Mouse (Mus musculus) lung, postnatal 36 days (tissue): ENCODE measurements at regions not wholly inside any gene's neighbourhood (a gene's known extent, or its start where the extent isn't known, plus 50 kb on each side); places are given as distances from the start of the nearest gene placed in this dataset.

Experiments
- DNase-seq: peaks from one replicate; pipeline ENCODE4 v3.0.0; 2022; ENCODE audit warnings: mixed read lengths

- DNase-seq: no peak
Measured at GRCm38 (mm10) chr1:193554731-193555130, 184.6 kb upstream of the Camk1g start.

- no peak for DNase-seq
Measured at GRCm38 (mm10) chr1:193552348-193552747, 182.2 kb upstream of the Camk1g start.

GRCm38 (mm10) chr1:193551340-193551739 lies 181.2 kb upstream of the Camk1g start:
- no peak for DNase-seq

GRCm38 (mm10) chr1:193550761-193551160 lies 180.7 kb upstream of the Camk1g start:
- DNase-seq: no peak

DNA sequence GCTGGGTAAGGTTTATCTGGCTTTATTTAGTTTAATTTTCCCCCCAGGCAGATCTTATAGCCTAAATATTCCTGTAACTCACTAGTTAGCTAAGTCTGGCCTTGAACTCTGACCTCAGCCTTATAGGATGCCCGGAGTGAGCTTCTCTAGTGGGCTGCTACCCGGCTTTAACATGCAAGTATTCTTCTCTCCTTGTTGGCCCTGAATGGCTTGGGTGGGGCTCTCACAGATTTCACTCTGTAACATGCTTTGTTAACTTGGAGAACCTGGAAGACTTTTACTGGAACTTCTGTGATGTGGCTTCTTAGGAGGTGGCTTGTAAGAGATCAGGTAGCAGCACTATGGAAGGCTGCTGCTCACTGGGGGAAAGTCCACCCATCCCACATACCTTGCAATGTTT lies 177.3 kb upstream of the Camk1g start:
- DNase-seq: no peak

DNA sequence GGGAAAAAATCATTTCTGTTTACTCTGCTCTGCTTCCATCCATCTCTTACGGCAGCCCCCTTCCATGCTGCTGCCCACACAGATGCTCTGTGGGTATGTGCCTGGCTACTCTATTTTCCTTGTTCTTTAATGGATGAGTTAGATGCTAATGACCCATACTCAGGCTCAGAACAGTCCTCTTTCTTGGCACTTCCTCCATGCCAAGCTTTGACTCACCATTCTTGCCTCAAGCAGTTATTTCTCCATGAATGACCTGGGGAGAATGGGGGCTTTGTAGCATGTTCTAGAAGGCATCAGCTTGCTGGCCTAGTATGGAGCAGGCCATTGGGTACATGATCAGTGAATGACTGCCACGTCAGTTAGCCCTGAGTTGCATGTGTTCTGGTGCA lies 175.9 kb upstream of the Camk1g start:
- DNase-seq: no peak

- DNase-seq: no peak
Measured at GRCm38 (mm10) chr1:193545406-193546043, 175.4 kb upstream of the Camk1g start.

DNA sequence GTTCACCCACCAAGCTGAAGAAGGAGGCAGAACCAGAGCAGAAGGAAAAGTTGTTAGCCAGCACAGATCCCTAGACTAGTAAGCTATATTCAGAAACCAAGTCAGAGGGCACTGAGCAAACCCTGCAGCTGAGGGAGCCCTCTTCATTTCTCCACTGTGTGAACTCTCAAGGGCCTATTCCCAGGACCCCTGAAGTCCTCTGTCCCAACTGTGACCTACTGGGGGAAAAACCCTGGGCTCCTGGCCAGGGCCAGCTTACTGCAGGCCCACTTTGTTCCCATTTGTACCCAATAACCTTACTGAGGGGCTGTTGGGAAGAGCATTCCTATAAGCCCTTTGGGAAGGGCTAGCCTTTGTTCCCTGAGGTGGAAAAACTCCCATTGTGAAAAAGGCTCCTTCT lies 174.7 kb upstream of the Camk1g start:
- DNase-seq: no peak

DNA sequence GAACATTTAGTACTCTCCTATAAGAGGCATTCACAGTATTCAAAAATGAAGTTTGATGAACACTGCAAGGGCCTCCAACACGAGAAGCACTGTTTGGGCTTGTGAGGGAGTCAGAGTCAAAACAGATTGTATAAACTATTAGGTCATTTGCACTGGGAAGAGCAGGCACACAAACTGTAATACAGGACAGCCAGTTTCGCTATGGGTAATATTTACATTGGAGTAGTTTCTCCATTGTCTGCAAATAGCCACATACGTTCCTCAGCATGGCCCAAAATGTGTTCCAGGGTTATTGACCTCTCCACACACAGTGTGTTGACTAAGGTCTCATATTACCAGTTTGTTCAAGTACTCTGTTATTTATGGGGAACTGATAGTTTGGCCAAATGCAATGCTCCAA lies 173.7 kb upstream of the Camk1g start:
- no peak for DNase-seq

- DNase-seq: no peak
Measured at GRCm38 (mm10) chr1:193543284-193543683, 173.2 kb upstream of the Camk1g start.

DNA sequence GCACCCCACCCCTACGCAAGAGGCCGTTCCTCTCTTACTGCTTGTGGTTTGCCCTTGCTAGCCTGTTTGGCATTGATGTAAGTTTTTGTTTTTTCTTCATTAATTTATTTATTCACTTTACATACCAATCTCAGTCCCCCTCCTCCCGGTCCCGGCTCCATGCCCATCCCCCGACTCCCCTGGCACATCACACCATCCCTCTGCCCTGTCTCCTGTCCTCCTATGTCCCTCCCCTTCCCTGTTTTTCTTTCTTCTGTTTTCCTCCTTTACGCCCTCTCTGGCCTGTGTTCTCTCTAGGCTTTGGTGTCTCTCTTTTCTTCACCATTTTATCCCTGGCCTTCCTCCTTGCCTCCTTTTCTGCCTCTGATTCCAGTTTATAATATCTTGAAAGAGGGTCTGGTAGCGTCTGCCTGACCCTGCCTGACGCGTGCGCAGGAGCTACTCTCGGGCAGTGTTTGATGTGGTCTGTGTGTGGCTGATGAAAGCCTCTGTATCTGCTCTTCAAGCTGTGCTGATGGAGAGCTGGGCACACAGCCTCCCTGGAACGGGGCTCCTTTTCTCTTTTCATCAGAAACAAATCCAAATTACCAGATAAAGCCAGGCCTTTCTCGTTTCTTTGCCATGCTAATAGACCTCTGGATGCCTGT lies 172.0 kb upstream of the Camk1g start:
- DNase-seq: no peak

- DNase-seq: no peak
Measured at GRCm38 (mm10) chr1:193541281-193541680, 171.2 kb upstream of the Camk1g start.

DNA sequence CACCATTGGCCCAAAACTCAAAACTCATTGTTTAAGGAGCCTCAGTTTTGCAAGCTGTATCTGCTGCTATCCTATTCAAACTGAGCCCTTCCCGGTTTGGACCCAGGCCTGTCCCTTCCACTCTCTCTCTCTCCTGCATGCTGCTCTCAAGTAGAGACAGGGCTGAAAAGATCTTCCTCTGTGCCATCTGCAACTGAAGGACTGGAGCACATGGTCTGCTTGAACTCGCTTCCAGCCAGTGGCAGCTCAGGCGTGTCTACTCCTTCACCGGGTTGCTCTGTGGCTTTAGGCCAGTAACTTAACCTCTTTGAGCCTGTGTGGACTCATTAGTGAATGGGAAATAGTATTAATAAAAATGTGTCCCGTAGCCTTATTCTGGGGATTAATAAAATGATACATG lies 170.4 kb upstream of the Camk1g start:
- DNase-seq: no peak

GRCm38 (mm10) chr1:193539261-193539660 lies 169.2 kb upstream of the Camk1g start:
- DNase-seq: no peak

- no peak for DNase-seq
Measured at GRCm38 (mm10) chr1:193538425-193538824, 168.3 kb upstream of the Camk1g start.

GRCm38 (mm10) chr1:193537616-193538015 lies 167.5 kb upstream of the Camk1g start:
- DNase-seq: no peak

DNA sequence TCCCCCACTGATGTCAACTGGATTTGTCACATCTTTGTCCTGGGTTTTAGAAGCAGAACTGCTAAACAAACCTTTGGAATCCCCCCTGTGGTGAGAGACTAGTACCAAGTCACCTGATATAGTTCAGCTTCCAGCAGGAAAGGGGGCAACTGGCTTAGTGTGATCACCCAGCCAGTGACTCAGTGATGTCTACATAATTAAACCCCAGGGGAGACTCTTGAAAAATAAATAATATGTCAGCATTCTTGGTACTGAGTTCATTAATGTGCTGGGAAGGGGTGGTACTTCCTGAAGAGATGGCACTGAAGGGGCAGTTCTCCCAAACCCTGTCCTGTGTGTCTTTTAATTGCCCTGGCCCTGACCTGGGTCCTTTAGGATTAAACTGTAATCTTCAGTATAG lies 166.5 kb upstream of the Camk1g start:
- DNase-seq: no peak

GRCm38 (mm10) chr1:193534449-193534848 lies 164.4 kb upstream of the Camk1g start:
- no peak for DNase-seq

- no peak for DNase-seq
Measured at GRCm38 (mm10) chr1:193526501-193526900, 156.4 kb upstream of the Camk1g start.

GRCm38 (mm10) chr1:193522007-193522406 lies 151.9 kb upstream of the Camk1g start:
- DNase-seq: no peak

GRCm38 (mm10) chr1:193518840-193519239 lies 148.7 kb upstream of the Camk1g start:
- no peak for DNase-seq

GRCm38 (mm10) chr1:193517968-193518367 lies 147.9 kb upstream of the Camk1g start:
- DNase-seq: no peak

- no peak for DNase-seq
Measured at GRCm38 (mm10) chr1:193517293-193517692, 147.2 kb upstream of the Camk1g start.

GRCm38 (mm10) chr1:193516395-193516794 lies 146.3 kb upstream of the Camk1g start:
- no peak for DNase-seq
